Mouse (Mus musculus) heart, adult 9 months (tissue): Measurements from ENCODE around the gene Cpne8.

Experiments
- DNase-seq, 2 experiments: peaks; one replicate each; pipeline ENCODE4 v3.0.0; 2022; ENCODE audit warnings: low spot score in 2 of 2

The Cpne8 gene

GRCm38 (mm10) chr15:90678985-90679759, at the start of gene Cpne8:
Gene Cpne8, minus strand, starts transcription at chr15:90679432.
- peak; percentile 80 for DNase-seq

- DNase-seq = no peak
Measured at GRCm38 (mm10) chr15:90717717-90718116, 38.5 kb upstream of the Cpne8 start.

- DNase-seq = no peak
Measured at GRCm38 (mm10) chr15:90709296-90709695, 30.1 kb upstream of the Cpne8 start.

- no peak for DNase-seq
Measured at GRCm38 (mm10) chr15:90704314-90704713, 25.1 kb upstream of the Cpne8 start.

GRCm38 (mm10) chr15:90703502-90704232, 24.4 kb upstream of the Cpne8 start:
- no peak for DNase-seq

- DNase-seq = no peak
Measured at GRCm38 (mm10) chr15:90686770-90687169, 7.5 kb upstream of the Cpne8 start.

- peak; percentile 42 to 47 for DNase-seq
Measured at GRCm38 (mm10) chr15:90679760-90680579, 738 bp upstream of the Cpne8 start.

- DNase-seq = peak; percentile 64 to 78
Measured at GRCm38 (mm10) chr15:90678488-90678887, 744 bp downstream of the Cpne8 start.

- no peak for DNase-seq
Measured at GRCm38 (mm10) chr15:90669494-90669893, 9.7 kb downstream of the Cpne8 start.

- no peak for DNase-seq
Measured at GRCm38 (mm10) chr15:90666893-90667292, 12.3 kb downstream of the Cpne8 start.

GRCm38 (mm10) chr15:90664615-90665014, 14.6 kb downstream of the Cpne8 start:
- DNase-seq = no peak

GRCm38 (mm10) chr15:90663631-90664030, 15.6 kb downstream of the Cpne8 start:
- DNase-seq = no peak

- no peak for DNase-seq
Measured at GRCm38 (mm10) chr15:90660723-90661122, 18.5 kb downstream of the Cpne8 start.

GRCm38 (mm10) chr15:90658053-90658452, 21.2 kb downstream of the Cpne8 start:
- no peak for DNase-seq

- no peak for DNase-seq
Measured at GRCm38 (mm10) chr15:90656521-90656920, 22.7 kb downstream of the Cpne8 start.

- DNase-seq = peak in 1 of 2 experiments; percentile 8
Measured at GRCm38 (mm10) chr15:90647011-90647577, 32.1 kb downstream of the Cpne8 start.

GRCm38 (mm10) chr15:90646326-90646725, 32.9 kb downstream of the Cpne8 start:
- no peak for DNase-seq

GRCm38 (mm10) chr15:90645828-90646227, 33.4 kb downstream of the Cpne8 start:
- DNase-seq = no peak

GRCm38 (mm10) chr15:90624201-90624600, 55.0 kb downstream of the Cpne8 start:
- DNase-seq = no peak

GRCm38 (mm10) chr15:90622005-90622404, 57.2 kb downstream of the Cpne8 start:
- DNase-seq = no peak

- DNase-seq = no peak
Measured at GRCm38 (mm10) chr15:90619736-90620135, 59.5 kb downstream of the Cpne8 start.
